Mouse (Mus musculus) gastrocnemius, adult 2 months (tissue): ENCODE measurements around the gene Ybx3. TPM values are rescaled to one million over a fixed set of nuclear protein-coding genes. Genes with fewer than 3 reads are reported as not detected.

ENCODE experiments used
- DNase-seq: peaks from one replicate; pipeline ENCODE4 v3.0.0; 2022
- H3K27ac ChIP-seq: fragments of 200-600 bp; 2 replicates; pipeline ENCODE4 v1.8.1; 2022; ENCODE audit warnings: mild to moderate bottlenecking
- H3K4me3 ChIP-seq: fragments of 200-600 bp; 2 replicates; pipeline ENCODE4 v1.8.1; 2022; ENCODE audit warnings: mild to moderate bottlenecking, moderate library complexity
- CTCF ChIP-seq: fragments of 200-600 bp; IDR thresholded peaks from 2 replicates; pipeline ENCODE4 v1.8.1; 2022; ENCODE audit warnings: antibody characterized with exemption, mild to moderate bottlenecking, moderate library complexity
- intact Hi-C: fragments of 180-260 bp; cut with DNase I; formaldehyde crosslinking; loops from one replicate; pipeline ENCODE4 v1.15.1; 2025
- total RNA-seq, 2 experiments: library from RNA; stranded (reverse); gene quantifications; 2 replicates each; pipeline ENCODE4 v1.2.3; 2021

The Ybx3 gene
- total RNA-seq, 2 experiments from 2014 or later = 1,637 to 2,309 TPM

GRCm38 (mm10) chr6:131404260-131404659 lies 16.0 kb upstream of the Ybx3 start:
- Histone ChIP-seq H3K27ac (0 out of 2 replicates have a peak overlapping the region, but pooled peaks have one; percentile 12), H3K4me3 (no peak overlapping the region)
- TF ChIP-seq CTCF = no peak
- intact Hi-C loops = no loop called here
- DNase-seq = no peak

- intact Hi-C loops = no loop called here
- H3K27ac ChIP-seq = no peak overlapping the region
- TF ChIP-seq CTCF = no peak
- H3K4me3 ChIP-seq = no peak overlapping the region
- no peak for DNase-seq
These were observed 14.8 kb upstream of the Ybx3 start for GRCm38 (mm10) chr6:131403036-131403435.

GRCm38 (mm10) chr6:131402606-131403005 lies 14.3 kb upstream of the Ybx3 start:
- Histone ChIP-seq H3K27ac (no peak overlapping the region), H3K4me3 (no peak overlapping the region)
- no peak for DNase-seq
- TF ChIP-seq CTCF = no peak
- intact Hi-C loops = no loop called here

GRCm38 (mm10) chr6:131401259-131401658 lies 13.0 kb upstream of the Ybx3 start:
- TF ChIP-seq CTCF = no peak
- Histone ChIP-seq H3K4me3 (no peak overlapping the region), H3K27ac (no peak overlapping the region)
- DNase-seq = no peak
- intact Hi-C loops = no loop called here

- intact Hi-C loops = no loop called here
- Histone ChIP-seq H3K27ac (no peak overlapping the region), H3K4me3 (no peak overlapping the region)
- no peak for TF ChIP-seq CTCF
- no peak for DNase-seq
These were observed 8.4 kb upstream of the Ybx3 start for GRCm38 (mm10) chr6:131396650-131397049.

- H3K4me3 ChIP-seq = no peak overlapping the region
- no peak for DNase-seq
- no peak for TF ChIP-seq CTCF
- intact Hi-C loops = no loop called here
- H3K27ac ChIP-seq = no peak overlapping the region
These were observed 5.8 kb upstream of the Ybx3 start for GRCm38 (mm10) chr6:131393873-131394660.

- peak; percentile 94 for DNase-seq
- Histone ChIP-seq H3K27ac (peak overlapping the region; percentile 99), H3K4me3 (peak overlapping the region; percentile 96)
- intact Hi-C loops = no loop called here
- TF ChIP-seq CTCF = no peak
These were observed 846 bp downstream of the Ybx3 start for GRCm38 (mm10) chr6:131387221-131388039.

GRCm38 (mm10) chr6:131386416-131387019 lies 1.8 kb downstream of the Ybx3 start:
- peak overlapping the region; percentile 99 for H3K27ac ChIP-seq
- intact Hi-C loops = no loop called here
- TF ChIP-seq CTCF = no peak

GRCm38 (mm10) chr6:131385469-131385868 lies 2.8 kb downstream of the Ybx3 start:
- peak overlapping the region; percentile 96 for H3K4me3 ChIP-seq
- intact Hi-C loops = no loop called here
- peak overlapping the region; percentile 99 for H3K27ac ChIP-seq
- no peak for DNase-seq
- TF ChIP-seq CTCF = no peak

More at GRCm38 (mm10) chr6:131386416-131387019, 1.8 kb downstream of the Ybx3 start:
- peak; percentile 74 for DNase-seq
- peak overlapping the region; percentile 96 for H3K4me3 ChIP-seq

GRCm38 (mm10) chr6:131383713-131384330 lies 4.5 kb downstream of the Ybx3 start:
- peak; percentile 71 for DNase-seq
- intact Hi-C loops = loop anchor here (1.0 kb wide), 1 partner anchor 9 kb away; no protein-coding TSS in a partner anchor
- peak overlapping the region; percentile 96 for H3K4me3 ChIP-seq
- peak overlapping the region; percentile 99 for H3K27ac ChIP-seq
- TF ChIP-seq CTCF = no peak

GRCm38 (mm10) chr6:131382984-131383337 lies 5.3 kb downstream of the Ybx3 start:
- Histone ChIP-seq H3K4me3 (peak overlapping the region; percentile 96), H3K27ac (peak overlapping the region; percentile 99)
- DNase-seq = peak; percentile 83
- TF ChIP-seq CTCF = no peak
- intact Hi-C loops = loop anchor here (1.0 kb wide), 1 partner anchor 8 kb away; no protein-coding TSS in a partner anchor

GRCm38 (mm10) chr6:131382232-131382983 lies 5.9 kb downstream of the Ybx3 start:
- H3K4me3 ChIP-seq = peak overlapping the region; percentile 96
- peak; percentile 32 for TF ChIP-seq CTCF
- peak overlapping the region; percentile 99 for H3K27ac ChIP-seq
- DNase-seq = peak; percentile 82
- intact Hi-C loops = no loop called here
